Mouse (Mus musculus): Measurements from ENCODE around the gene Mcoln3. TPM values are rescaled to one million over a fixed set of nuclear protein-coding genes. Genes with fewer than 3 reads are reported as not detected.

Mcoln3 gene
- polyA plus RNA-seq, 1 experiment = not detected

DNA sequence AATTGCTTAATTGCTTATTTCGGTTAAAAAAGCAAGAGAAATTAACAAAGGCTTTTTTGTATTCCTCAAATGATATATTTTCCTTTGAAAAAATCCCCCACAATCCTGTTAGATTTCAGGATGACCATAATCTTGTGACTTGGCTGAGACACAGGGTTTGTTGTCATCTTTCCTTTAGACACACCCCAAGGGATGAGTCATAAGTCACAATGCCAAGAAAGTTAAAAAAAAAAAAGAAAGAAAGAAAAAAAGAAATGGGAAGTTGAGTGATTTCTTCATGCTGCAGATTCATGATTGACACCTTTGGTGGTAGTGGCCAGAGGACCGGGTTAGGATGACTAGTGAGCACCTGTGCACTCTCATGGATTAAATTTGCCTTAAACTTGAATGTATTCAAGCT, 6.9 kb upstream of the Mcoln3 start:
- H3K4me3 ChIP-seq = no peak overlapping the region
- H3ac ChIP-seq (ENCODE audit: control insufficient read depth, insufficient read length) = no peak overlapping the region
- peak overlapping the region; percentile 31 for H3K4me2 ChIP-seq (ENCODE audit: low read depth)
- H3K27me3 ChIP-seq (ENCODE audit: control insufficient read depth, insufficient read depth, insufficient read length) = no peaks in the 10 kb centered on the region
- no peaks in the 10 kb centered on the region for H3K36me3 ChIP-seq (ENCODE audit: control insufficient read depth, insufficient read depth)
- H3K79me2 ChIP-seq (ENCODE audit: control insufficient read depth, insufficient read depth) = no peaks in the 10 kb centered on the region
- TF ChIP-seq MAX (IDR thresholded peaks at IDR 0.05; ENCODE audit: low read depth) = no peak
- no peak for TF ChIP-seq USF1 (IDR thresholded peaks at IDR 0.05; ENCODE audit: low read depth)
- no peak for TF ChIP-seq TCF12 (IDR thresholded peaks at IDR 0.05; ENCODE audit: insufficient read depth, poor library complexity, severe bottlenecking)
- no peak for TF ChIP-seq SRF (IDR thresholded peaks at IDR 0.05; ENCODE audit: control insufficient read depth, insufficient read length, low read depth)
- no peak for TF ChIP-seq TCF3 (IDR thresholded peaks at IDR 0.05; ENCODE audit: insufficient read length, low read depth)
- TF ChIP-seq POLR2AphosphoS2 (IDR thresholded peaks at IDR 0.05; ENCODE audit: insufficient read length, low read depth) = no peak
- no peak for TF ChIP-seq MYOG (IDR thresholded peaks at IDR 0.05; ENCODE audit: control insufficient read depth in 1 of 3, insufficient read depth in 1 of 3, insufficient read length in 2 of 3, low read depth in 2 of 3)
- TF ChIP-seq CEBPB (IDR thresholded peaks at IDR 0.05; ENCODE audit: insufficient read depth, poor library complexity, severe bottlenecking) = no peak
- TF ChIP-seq MYOD1 (IDR thresholded peaks at IDR 0.05; ENCODE audit: control insufficient read depth in 1 of 3, insufficient read length in 2 of 3, low read depth in 2 of 3) = no peak
- no peak for TF ChIP-seq REST (IDR thresholded peaks at IDR 0.05; ENCODE audit: insufficient read depth, insufficient read length)

DNA sequence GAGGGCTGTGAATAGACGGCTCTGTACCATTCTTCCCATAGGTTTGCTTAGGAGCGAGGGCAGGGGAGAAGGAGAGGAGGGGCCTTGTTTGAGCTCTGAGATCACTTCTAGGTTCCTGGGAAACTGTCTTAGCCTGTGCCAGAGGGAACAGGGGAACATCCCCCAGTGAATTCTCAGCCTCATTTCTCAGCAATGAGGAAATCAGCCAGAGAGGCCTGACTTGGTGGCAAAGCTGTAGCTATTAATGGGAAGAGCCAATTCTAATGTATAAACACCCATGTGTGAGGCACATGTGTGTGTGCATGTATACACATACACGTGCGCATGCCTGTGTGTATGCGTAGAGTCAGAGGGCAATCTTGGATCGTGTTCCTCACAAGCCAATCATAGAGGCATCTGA, 6.3 kb upstream of the Mcoln3 start:
- Histone ChIP-seq H3K4me2 (ENCODE audit: low read depth) (peak overlapping the region; percentile 31), H3K4me3 (no peak overlapping the region), H3K79me2 (ENCODE audit: control insufficient read depth, insufficient read depth) (no peaks in the 10 kb centered on the region), H3K27me3 (ENCODE audit: control insufficient read depth, insufficient read depth, insufficient read length) (no peaks in the 10 kb centered on the region), H3K36me3 (ENCODE audit: control insufficient read depth, insufficient read depth) (no peaks in the 10 kb centered on the region), H3ac (ENCODE audit: control insufficient read depth, insufficient read length) (no peak overlapping the region)
- no peak for TF ChIP-seq TCF12 (IDR thresholded peaks at IDR 0.05; ENCODE audit: insufficient read depth, poor library complexity, severe bottlenecking)
- no peak for TF ChIP-seq USF1 (IDR thresholded peaks at IDR 0.05; ENCODE audit: low read depth)
- no peak for TF ChIP-seq MAX (IDR thresholded peaks at IDR 0.05; ENCODE audit: low read depth)
- TF ChIP-seq SRF (IDR thresholded peaks at IDR 0.05; ENCODE audit: control insufficient read depth, insufficient read length, low read depth) = no peak

DNA sequence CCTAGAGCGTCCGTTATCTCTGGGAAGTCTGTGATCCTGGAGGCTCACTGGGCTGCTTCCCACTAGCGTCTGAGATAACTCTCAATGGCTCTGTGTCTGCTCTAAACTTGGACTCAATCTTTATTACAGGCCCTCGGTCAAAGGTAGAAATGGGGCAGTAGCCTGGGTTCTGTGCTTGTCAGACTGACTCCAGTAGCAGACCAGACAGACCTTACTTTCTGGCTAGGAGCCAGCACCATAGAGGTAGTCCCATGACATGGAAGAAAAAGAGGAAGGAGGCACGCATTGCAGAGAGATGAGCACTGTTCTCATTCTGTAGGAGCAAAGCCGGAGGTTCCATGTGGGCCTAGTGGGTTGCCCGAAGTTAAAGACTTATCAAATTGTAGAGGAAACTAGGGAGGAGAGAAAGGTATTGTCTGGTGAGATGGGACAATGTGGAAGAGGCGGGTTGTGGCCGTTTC, 777 bp downstream of the Mcoln3 start:
- no peaks in the 10 kb centered on the region for H3K36me3 ChIP-seq (ENCODE audit: control insufficient read depth, insufficient read depth)
- no peak overlapping the region for H3K4me2 ChIP-seq (ENCODE audit: low read depth)
- TF ChIP-seq MYOG (IDR thresholded peaks at IDR 0.05; ENCODE audit: control insufficient read depth in 1 of 3, insufficient read depth in 1 of 3, insufficient read length in 2 of 3, low read depth in 2 of 3) (no peak), TCF12 (IDR thresholded peaks at IDR 0.05; ENCODE audit: insufficient read depth, poor library complexity, severe bottlenecking) (no peak), POLR2AphosphoS2 (IDR thresholded peaks at IDR 0.05; ENCODE audit: insufficient read length, low read depth) (no peak), POLR2A (IDR thresholded peaks at IDR 0.05; ENCODE audit: insufficient read length, low read depth) (no peak), TCF3 (IDR thresholded peaks at IDR 0.05; ENCODE audit: insufficient read length, low read depth) (no peak), E2F4 (IDR thresholded peaks at IDR 0.05; ENCODE audit: insufficient read depth) (no peak), SRF (IDR thresholded peaks at IDR 0.05; ENCODE audit: control insufficient read depth, insufficient read length, low read depth) (no peak), CEBPB (IDR thresholded peaks at IDR 0.05; ENCODE audit: insufficient read depth, poor library complexity, severe bottlenecking) (no peak), USF1 (IDR thresholded peaks at IDR 0.05; ENCODE audit: low read depth) (no peak), REST (IDR thresholded peaks at IDR 0.05; ENCODE audit: insufficient read depth, insufficient read length) (no peak), MYOD1 (IDR thresholded peaks at IDR 0.05; ENCODE audit: control insufficient read depth in 1 of 3, insufficient read length in 2 of 3, low read depth in 2 of 3) (no peak), MAX (IDR thresholded peaks at IDR 0.05; ENCODE audit: low read depth) (no peak)
- no peaks in the 10 kb centered on the region for H3K27me3 ChIP-seq (ENCODE audit: control insufficient read depth, insufficient read depth, insufficient read length)
- no peak overlapping the region for H3ac ChIP-seq (ENCODE audit: control insufficient read depth, insufficient read length)
- no peak overlapping the region for H3K4me3 ChIP-seq
- no peaks in the 10 kb centered on the region for H3K79me2 ChIP-seq (ENCODE audit: control insufficient read depth, insufficient read depth)

DNA sequence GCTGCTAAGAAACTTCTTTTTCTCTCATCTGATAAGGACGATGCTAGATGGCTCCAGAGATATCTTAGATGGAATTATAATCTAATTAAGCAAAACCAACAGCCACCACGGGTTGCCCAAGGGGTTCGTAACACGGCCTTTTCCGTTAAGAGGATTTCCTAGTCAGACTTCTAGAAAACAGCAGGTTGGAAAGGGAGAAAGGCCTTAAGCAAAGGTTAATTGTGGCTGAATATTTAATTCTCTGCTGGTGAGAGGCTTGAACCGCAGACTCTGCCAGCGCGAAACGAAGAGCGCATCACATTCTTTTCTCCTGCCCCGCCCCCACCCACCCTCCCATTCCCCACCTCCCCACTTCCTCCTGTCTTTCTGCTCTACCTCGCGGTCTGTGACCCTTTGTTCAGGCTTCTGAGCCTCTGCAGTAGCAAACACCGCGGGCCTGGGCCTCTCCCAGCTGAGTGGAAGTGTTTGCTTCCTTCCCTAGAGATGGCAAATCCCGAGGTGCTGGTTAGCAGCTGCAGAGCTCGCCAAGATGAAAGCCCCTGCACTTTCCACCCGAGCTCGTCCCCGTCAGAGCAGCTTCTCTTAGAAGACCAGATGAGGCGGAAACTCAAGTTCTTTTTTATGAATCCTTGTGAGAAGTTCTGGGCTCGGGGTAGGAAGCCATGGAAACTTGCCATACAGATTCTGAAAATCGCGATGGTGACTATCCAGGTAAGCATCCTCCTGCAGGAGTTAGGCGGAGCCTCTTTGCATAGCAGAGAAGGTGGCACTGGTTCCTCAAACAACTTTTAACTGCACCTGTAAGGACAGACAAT, 4.3 kb downstream of the Mcoln3 start:
- Histone ChIP-seq H3K4me2 (ENCODE audit: low read depth) (no peak overlapping the region), H3ac (ENCODE audit: control insufficient read depth, insufficient read length) (no peak overlapping the region), H3K4me3 (no peak overlapping the region), H3K79me2 (ENCODE audit: control insufficient read depth, insufficient read depth) (no peaks in the 10 kb centered on the region), H3K27me3 (ENCODE audit: control insufficient read depth, insufficient read depth, insufficient read length) (no peaks in the 10 kb centered on the region), H3K36me3 (ENCODE audit: control insufficient read depth, insufficient read depth) (no peaks in the 10 kb centered on the region)
- TF ChIP-seq MYOD1 (IDR thresholded peaks at IDR 0.05; ENCODE audit: control insufficient read depth in 1 of 3, insufficient read length in 2 of 3, low read depth in 2 of 3) = no peak
- TF ChIP-seq MYOG (IDR thresholded peaks at IDR 0.05; ENCODE audit: control insufficient read depth in 1 of 3, insufficient read depth in 1 of 3, insufficient read length in 2 of 3, low read depth in 2 of 3) = no peak
- TF ChIP-seq REST (IDR thresholded peaks at IDR 0.05; ENCODE audit: insufficient read depth, insufficient read length) = no peak
- no peak for TF ChIP-seq POLR2A (IDR thresholded peaks at IDR 0.05; ENCODE audit: insufficient read length, low read depth)
- TF ChIP-seq SRF (IDR thresholded peaks at IDR 0.05; ENCODE audit: control insufficient read depth, insufficient read length, low read depth) = no peak
- no peak for TF ChIP-seq MAX (IDR thresholded peaks at IDR 0.05; ENCODE audit: low read depth)
- TF ChIP-seq TCF3 (IDR thresholded peaks at IDR 0.05; ENCODE audit: insufficient read length, low read depth) = no peak
- TF ChIP-seq CEBPB (IDR thresholded peaks at IDR 0.05; ENCODE audit: insufficient read depth, poor library complexity, severe bottlenecking) = no peak
- TF ChIP-seq E2F4 (IDR thresholded peaks at IDR 0.05; ENCODE audit: insufficient read depth) = no peak
- no peak for TF ChIP-seq TCF12 (IDR thresholded peaks at IDR 0.05; ENCODE audit: insufficient read depth, poor library complexity, severe bottlenecking)
- TF ChIP-seq USF1 (IDR thresholded peaks at IDR 0.05; ENCODE audit: low read depth) = no peak

DNA sequence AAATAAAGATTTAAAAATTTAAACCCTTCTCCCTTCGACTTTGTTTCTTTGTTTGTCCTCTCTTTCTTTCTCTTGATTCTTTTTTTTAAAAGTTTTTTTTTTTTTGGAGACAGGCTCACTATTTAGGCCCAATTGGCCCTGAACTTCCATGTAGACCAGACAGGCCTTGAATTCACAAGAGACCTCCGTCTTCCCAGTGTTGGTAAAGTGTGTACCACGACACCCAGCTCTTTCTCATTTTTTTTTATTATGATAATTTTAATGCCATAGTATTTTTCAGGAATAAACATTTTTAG, 4.8 kb downstream of the Mcoln3 start:
- H3K27me3 ChIP-seq (ENCODE audit: control insufficient read depth, insufficient read depth, insufficient read length) = no peaks in the 10 kb centered on the region
- no peak for TF ChIP-seq USF1 (IDR thresholded peaks at IDR 0.05; ENCODE audit: low read depth)
- TF ChIP-seq E2F4 (IDR thresholded peaks at IDR 0.05; ENCODE audit: insufficient read depth) = no peak
- no peak for TF ChIP-seq SRF (IDR thresholded peaks at IDR 0.05; ENCODE audit: control insufficient read depth, insufficient read length, low read depth)
- TF ChIP-seq POLR2A (IDR thresholded peaks at IDR 0.05; ENCODE audit: insufficient read length, low read depth) = no peak
- H3K36me3 ChIP-seq (ENCODE audit: control insufficient read depth, insufficient read depth) = no peaks in the 10 kb centered on the region
- H3K4me3 ChIP-seq = no peak overlapping the region
- H3K4me2 ChIP-seq (ENCODE audit: low read depth) = no peak overlapping the region
- no peaks in the 10 kb centered on the region for H3K79me2 ChIP-seq (ENCODE audit: control insufficient read depth, insufficient read depth)
- H3ac ChIP-seq (ENCODE audit: control insufficient read depth, insufficient read length) = no peak overlapping the region
